Mouse (Mus musculus) embryonic fibroblast, embryonic 13.5 days (primary cell): ENCODE measurements around the gene Olfr866.

Source experiments
- CTCF ChIP-seq: IDR thresholded peaks from 2 replicates; pipeline ENCODE4 v1.5.1; 2011; ENCODE audit warnings: mild to moderate bottlenecking, control low read depth, low read length, moderate library complexity, borderline replicate concordance; ENCODE audit not compliant: insufficient read depth
- POLR2A ChIP-seq: IDR thresholded peaks from 2 replicates; pipeline ENCODE4 v1.6.1; 2011; ENCODE audit warnings: low read depth, mild to moderate bottlenecking, control low read depth, low read length, moderate library complexity

- TF ChIP-seq CTCF (no peak), POLR2A (no peak)
Measured at GRCm38 (mm10) chr9:20071291-20071690, 43.5 kb upstream of the Olfr866 start.
